Mouse (Mus musculus) hematopoietic stem cell, adult 5-6 weeks (primary cell): ENCODE measurements around the gene Uhrf1bp1. TPM values are rescaled to one million over a fixed set of nuclear protein-coding genes. Genes with fewer than 3 reads are reported as not detected.
A peak's percentile ranks its signal among the peaks of the same experiment; 100 is the strongest.

Experiments used
- ATAC-seq, 2 experiments: fragments of 125-278 bp in 1 of 2; replicated peaks in 1 of 2; 2 replicates each; pipeline ENCODE4 v1.8.0; 2016 to 2017; ENCODE audit warnings: inconsistent platforms in 2 of 2, mild to moderate bottlenecking in 2 of 2, moderate number of reproducible peaks in 2 of 2, low read depth in 1 of 2, moderate TSS enrichment in 1 of 2; ENCODE audit not compliant: low FRiP score in 2 of 2, poor library complexity in 2 of 2, severe bottlenecking in 2 of 2, insufficient read depth in 1 of 2, low TSS enrichment in 1 of 2
- total RNA-seq: library from RNA; stranded (forward); fragments of 172-1452, 232-1000 nt; gene quantifications from 2 replicates; pipeline ENCODE4 v1.2.3, GENCODE M21; 2017

Gene Uhrf1bp1
- total RNA-seq, 1 experiment from 2014 or later, result 9.2 TPM

GRCm38 (mm10) chr17:27935091-27935490 is 78.8 kb downstream of the Uhrf1bp1 start:
- ATAC-seq, result peak; percentile 53 to 73; a peak in 2 of 4 replicates

GRCm38 (mm10) chr17:27937054-27937615 is 80.9 kb downstream of the Uhrf1bp1 start:
- ATAC-seq, result no peak

GRCm38 (mm10) chr17:27938121-27938754 is 82.0 kb downstream of the Uhrf1bp1 start:
- 0 out of 4 replicates have a peak, but pooled peaks of 1 of the 2 experiments have one; percentile 26 for ATAC-seq

- no peak for ATAC-seq
Measured at GRCm38 (mm10) chr17:27939028-27939427, 82.8 kb downstream of the Uhrf1bp1 start.

GRCm38 (mm10) chr17:27940352-27940751 is 84.1 kb downstream of the Uhrf1bp1 start:
- no peak for ATAC-seq

- no peak for ATAC-seq
Measured at GRCm38 (mm10) chr17:27941178-27941577, 84.9 kb downstream of the Uhrf1bp1 start.

- no peak for ATAC-seq
Measured at GRCm38 (mm10) chr17:27941698-27942097, 85.5 kb downstream of the Uhrf1bp1 start.

- ATAC-seq, result no peak
Measured at GRCm38 (mm10) chr17:27942131-27942530, 85.9 kb downstream of the Uhrf1bp1 start.

GRCm38 (mm10) chr17:27945546-27946216 is 89.4 kb downstream of the Uhrf1bp1 start:
- no peak for ATAC-seq

- ATAC-seq, result no peak
Measured at GRCm38 (mm10) chr17:27946371-27946770, 90.1 kb downstream of the Uhrf1bp1 start.

GRCm38 (mm10) chr17:27947155-27947554 is 90.9 kb downstream of the Uhrf1bp1 start:
- 0 out of 4 replicates have a peak, but pooled peaks of 1 of the 2 experiments have one; percentile 17 for ATAC-seq

Other genes with a start within 250 kb of the Uhrf1bp1 start
- 126 and 211 TPM in 2 replicates for gene Nudt3, start 232.9 kb upstream of the Uhrf1bp1 start, total RNA-seq
- not detected in 2 replicates for gene RPS10-NUDT3, start 221.2 kb upstream of the Uhrf1bp1 start, total RNA-seq
- gene Rps10, start 219.8 kb upstream of the Uhrf1bp1 start, total RNA-seq, result 2,185 and 3,551 TPM in 2 replicates
- 0.25 TPM in 1 of 2 replicates, not detected in the other for gene Pacsin1, start 200.9 kb upstream of the Uhrf1bp1 start, total RNA-seq
- not detected in 2 replicates for gene Spdef, start 127.5 kb upstream of the Uhrf1bp1 start, total RNA-seq
- gene D17Wsu92e, start 35.8 kb upstream of the Uhrf1bp1 start, total RNA-seq, result 53.9 and 68.7 TPM in 2 replicates
- 75.7 and 108 TPM in 2 replicates for gene Snrpc, start 18.3 kb upstream of the Uhrf1bp1 start, total RNA-seq
- gene Anks1, start 52.9 kb downstream of the Uhrf1bp1 start, total RNA-seq, result 46.1 and 51.3 TPM in 2 replicates
- gene Taf11, start 53.4 kb downstream of the Uhrf1bp1 start, total RNA-seq, result 31.2 and 57.5 TPM in 2 replicates
- gene Tcp11, start 224.2 kb downstream of the Uhrf1bp1 start, total RNA-seq, result 2.3 and 3.6 TPM in 2 replicates